17 mouse cellular contexts compared by ENCODE assay signal in genomic region chr1:156964586-156964932, GRCm38 (mm10). TPM values are rescaled to one million over a fixed set of nuclear protein-coding genes. Genes with fewer than 3 reads are reported as not detected.
DNase-seq lines count a peak whose midpoint lies in the region; ATAC-seq and TF ChIP-seq lines count a peak whose summit lies in the region.
"Had no signal": no experiment of that assay in that cellular context is flagged by ENCODE, and none has a peak within 500 bp of the region (broad histone marks: within the 10 kb centered on the region; RNA-seq: fewer than 3 reads in every experiment).

No protein-coding gene starts in this region.

- no peak for TF ChIP-seq POLR2A in brain, embryonic 14.5 days (IDR thresholded peaks at IDR 0.05; ENCODE audit: borderline replicate concordance, extremely low read depth, insufficient read depth, insufficient read length, poor library complexity, severe bottlenecking)

- WGBS in embryonic facial prominence, embryonic 11.5 days: 60% methylated on average over 4 of the region's 4 CpGs
- 70% methylated on average over 4 of the region's 4 CpGs for WGBS in embryonic facial prominence, embryonic 10.5 days
- 79% methylated on average over 4 of the region's 4 CpGs for WGBS in hindbrain, embryonic 12.5 days
- 77% methylated on average over 4 of the region's 4 CpGs for WGBS in hindbrain, embryonic 10.5 days
- WGBS in limb, embryonic 13.5 days: 33% methylated on average over 4 of the region's 4 CpGs

- no peak for DNase-seq in embryonic facial prominence, embryonic 11.5 days (ENCODE audit: low spot score)
- no peak for DNase-seq in embryonic facial prominence, embryonic 10.5 days (ENCODE audit: low spot score)
- DNase-seq in hindbrain, embryonic 10.5 days (ENCODE audit: low spot score): no peak
- DNase-seq in brain, embryonic 14.5 days (ENCODE audit: low read depth): peak; percentile 35
- DNase-seq in ovary, postnatal 36 days (ENCODE audit: low spot score): no peak
- DNase-seq: adrenal gland, adult 2 months; cerebellum, adult 11-12 months; kidney, postnatal 14 days; lung, adult 18-20 months; lung, postnatal 4 days had no signal

- no peaks in the 10 kb centered on the region for H3K36me3 ChIP-seq in embryonic facial prominence, embryonic 11.5 days (replicated peaks; ENCODE audit: control insufficient read depth, insufficient read depth, low read depth, low read length)
- H3K36me3 ChIP-seq in embryonic facial prominence, embryonic 10.5 days (replicated peaks): no peaks in the 10 kb centered on the region
- H3K36me3 ChIP-seq in hindbrain, embryonic 12.5 days: no peaks in the 10 kb centered on the region
- no peaks in the 10 kb centered on the region for H3K36me3 ChIP-seq in hindbrain, embryonic 10.5 days
- H3K36me3 ChIP-seq in limb, embryonic 13.5 days: no peaks in the 10 kb centered on the region
- H3K36me3 ChIP-seq: midbrain, embryonic 12.5 days; neural tube, embryonic 15.5 days had no signal

- no peak overlapping the region for H3K9ac ChIP-seq in embryonic facial prominence, embryonic 11.5 days (replicated peaks; ENCODE audit: low read length)
- H3K9ac ChIP-seq in hindbrain, embryonic 12.5 days: no peak overlapping the region
- H3K9ac ChIP-seq in limb, embryonic 13.5 days: no peak overlapping the region
- H3K9ac ChIP-seq: midbrain, embryonic 12.5 days; neural tube, embryonic 15.5 days had no signal

- H3K9me3 ChIP-seq in embryonic facial prominence, embryonic 11.5 days (replicated peaks; ENCODE audit: control insufficient read depth, low read length): no peaks in the 10 kb centered on the region
- no peaks in the 10 kb centered on the region for H3K9me3 ChIP-seq in embryonic facial prominence, embryonic 10.5 days
- H3K9me3 ChIP-seq in hindbrain, embryonic 12.5 days (replicated peaks): no peaks in the 10 kb centered on the region
- H3K9me3 ChIP-seq in hindbrain, embryonic 10.5 days: no peaks in the 10 kb centered on the region
- H3K9me3 ChIP-seq in limb, embryonic 13.5 days: no peaks in the 10 kb centered on the region
- H3K9me3 ChIP-seq: midbrain, embryonic 12.5 days; neural tube, embryonic 15.5 days had no signal

- peaks cover 3% of the 10 kb centered on the region; the same call in 1 of the 2 replicates for H3K4me1 ChIP-seq in embryonic facial prominence, embryonic 11.5 days (ENCODE audit: control insufficient read depth, insufficient read depth, low read length)
- peaks cover 24% of the 10 kb centered on the region for H3K4me1 ChIP-seq in embryonic facial prominence, embryonic 10.5 days
- H3K4me1 ChIP-seq in hindbrain, embryonic 12.5 days: peaks cover 8% of the 10 kb centered on the region
- H3K4me1 ChIP-seq in hindbrain, embryonic 10.5 days (replicated peaks): peaks cover 14% of the 10 kb centered on the region; the same call in 1 of the 2 replicates
- H3K4me1 ChIP-seq in limb, embryonic 13.5 days: peaks cover 20% of the 10 kb centered on the region
- H3K4me1 ChIP-seq: midbrain, embryonic 12.5 days; neural tube, embryonic 15.5 days had no signal

- H3K27ac ChIP-seq in embryonic facial prominence, embryonic 11.5 days (replicated peaks; ENCODE audit: low read depth, low read length): no peak overlapping the region
- H3K27ac ChIP-seq in embryonic facial prominence, embryonic 10.5 days (replicated peaks): no peak overlapping the region
- H3K27ac ChIP-seq in hindbrain, embryonic 12.5 days: peak overlapping the region; percentile 41
- H3K27ac ChIP-seq in hindbrain, embryonic 10.5 days: no peak overlapping the region
- H3K27ac ChIP-seq in limb, embryonic 13.5 days: no peak overlapping the region
- H3K27ac ChIP-seq: neural tube, embryonic 15.5 days had no signal

- H3K4me3 ChIP-seq in embryonic facial prominence, embryonic 11.5 days (ENCODE audit: low read depth, low read length): no peak overlapping the region
- H3K4me3 ChIP-seq in embryonic facial prominence, embryonic 10.5 days: no peak overlapping the region
- H3K4me3 ChIP-seq in hindbrain, embryonic 12.5 days: no peak overlapping the region
- no peak overlapping the region for H3K4me3 ChIP-seq in hindbrain, embryonic 10.5 days
- no peak overlapping the region for H3K4me3 ChIP-seq in limb, embryonic 13.5 days
- H3K4me3 ChIP-seq: midbrain, embryonic 12.5 days; neural tube, embryonic 15.5 days had no signal

- TF ChIP-seq CTCF in brain, embryonic 14.5 days (IDR thresholded peaks at IDR 0.05; ENCODE audit: borderline replicate concordance, extremely low read depth, insufficient read depth, insufficient read length): no peak

- H3K27me3 ChIP-seq in embryonic facial prominence, embryonic 11.5 days (ENCODE audit: control insufficient read depth, insufficient read depth, low read length): no peaks in the 10 kb centered on the region
- no peaks in the 10 kb centered on the region for H3K27me3 ChIP-seq in embryonic facial prominence, embryonic 10.5 days (replicated peaks; ENCODE audit: low read depth, poor library complexity, severe bottlenecking)
- H3K27me3 ChIP-seq in hindbrain, embryonic 12.5 days: no peaks in the 10 kb centered on the region
- no peaks in the 10 kb centered on the region for H3K27me3 ChIP-seq in hindbrain, embryonic 10.5 days (ENCODE audit: insufficient read depth, poor library complexity, severe bottlenecking)
- H3K27me3 ChIP-seq in limb, embryonic 13.5 days: peaks cover 21% of the 10 kb centered on the region
- H3K27me3 ChIP-seq: CH12.LX; midbrain, embryonic 12.5 days; neural tube, embryonic 15.5 days had no signal

- ATAC-seq in embryonic facial prominence, embryonic 11.5 days (replicated peaks; ENCODE audit: insufficient number of reproducible peaks, low FRiP score, low TSS enrichment, low read depth): 0 out of 2 replicates have a peak, but pooled peaks have one; percentile 79
- no peak for ATAC-seq in hindbrain, embryonic 12.5 days (ENCODE audit: low FRiP score)
- ATAC-seq in limb, embryonic 13.5 days (ENCODE audit: low FRiP score, low read depth): peak; percentile 81
- no peak for ATAC-seq in megakaryocyte-erythroid progenitor cell, adult 5-6 weeks (replicated peaks; ENCODE audit: low FRiP score, low TSS enrichment, poor library complexity, severe bottlenecking)
- ATAC-seq: intestine, postnatal 0 days had no signal

- no peak overlapping the region for H3K4me2 ChIP-seq in embryonic facial prominence, embryonic 11.5 days (ENCODE audit: low read depth, low read length)
- no peak overlapping the region for H3K4me2 ChIP-seq in hindbrain, embryonic 12.5 days (replicated peaks)
- H3K4me2 ChIP-seq in limb, embryonic 13.5 days (replicated peaks): no peak overlapping the region
- H3K4me2 ChIP-seq: midbrain, embryonic 12.5 days; neural tube, embryonic 15.5 days had no signal

RNA-seq across cellular contexts. Expression of gene Ralgps2, which starts 25.1 kb away (rescaled TPM):
- polyA plus RNA-seq in embryonic facial prominence, embryonic 11.5 days (2014; fragmentation: Nextera tagmentation; extraction: Ambion mirVana): 76.1 and 84.9 TPM in 2 replicates
- 84.0 and 90.1 TPM in 2 replicates for polyA plus RNA-seq in embryonic facial prominence, embryonic 10.5 days (2016; fragmentation: Nextera tagmentation; extraction: Ambion mirVana)
- 123 and 132 TPM in 2 replicates for polyA plus RNA-seq in hindbrain, embryonic 12.5 days (2016; fragmentation: Nextera tagmentation; extraction: Ambion mirVana)
- 80.4 and 85.0 TPM in 2 replicates for polyA plus RNA-seq in hindbrain, embryonic 10.5 days (2016; fragmentation: Nextera tagmentation; extraction: Ambion mirVana)
- polyA plus RNA-seq in brain, embryonic 14.5 days (2012; rRNA removed): 36.3 and 52.1 TPM in 2 replicates
- 71.2 and 72.8 TPM in 2 replicates for polyA plus RNA-seq in limb, embryonic 13.5 days (2015; fragmentation: Nextera tagmentation; extraction: Ambion mirVana)
- 11.3 and 22.4 TPM in 2 replicates for total RNA-seq in megakaryocyte-erythroid progenitor cell, adult 5-6 weeks (2014; fragmentation: Nextera tagmentation)
- 12.7 and 28.2 TPM in 2 replicates for total RNA-seq in megakaryocyte-erythroid progenitor cell, adult 5-6 weeks (2017)

Comparison
In these comparisons a context has a peak if more than half of its experiments do, and no peak if none do; other contexts are left out.
1. ATAC-seq: peak in embryonic facial prominence, embryonic 11.5 days (single experiment) and limb, embryonic 13.5 days (single experiment); none in hindbrain, embryonic 12.5 days (single experiment) and megakaryocyte-erythroid progenitor cell, adult 5-6 weeks (single experiment).